Mouse (Mus musculus): ENCODE measurements at regions not wholly inside any gene's neighbourhood (a gene's known extent, or its start where the extent isn't known, plus 50 kb on each side); places are given as distances from the start of the nearest gene placed in this dataset.

DNA sequence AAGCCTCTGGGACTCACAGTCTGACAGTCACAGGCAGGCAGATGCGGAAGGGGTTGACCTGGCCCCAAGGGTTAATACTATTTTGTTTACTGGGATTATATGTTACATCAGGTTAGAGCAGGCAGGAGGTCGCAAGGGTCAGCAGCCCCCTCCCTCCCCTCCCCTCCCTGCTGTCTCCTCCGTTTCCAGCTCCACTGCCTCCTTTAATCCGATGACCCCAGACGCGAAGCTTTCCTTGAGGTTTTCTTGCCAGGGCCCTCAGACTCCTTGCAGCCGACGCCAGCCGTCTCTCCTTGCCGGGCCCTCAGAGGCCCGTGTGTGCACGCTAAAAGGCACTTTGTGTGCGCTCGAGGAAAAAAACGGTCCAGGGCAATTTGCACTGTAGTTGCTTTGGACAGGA is 438.6 kb downstream of the Med13l start:
- no peaks in the 10 kb centered on the region for H3K79me2 ChIP-seq (ENCODE audit: control insufficient read depth, insufficient read depth, low read length, poor library complexity)
- no peaks in the 10 kb centered on the region for H3K36me3 ChIP-seq (ENCODE audit: control insufficient read depth in 1 of 2, insufficient read depth in 2 of 2, low read length in 2 of 2)
- H3K27ac ChIP-seq (ENCODE audit: control insufficient read depth, low read depth, low read length) = no peak overlapping the region
- H3K4me3 ChIP-seq (ENCODE audit: control insufficient read depth in 1 of 2, insufficient read depth in 1 of 2, low read depth in 2 of 2, low read length in 2 of 2) = no peak overlapping the region
- no peak for DNase-seq (ENCODE audit: low read depth, low spot score)
- H3K9ac ChIP-seq (ENCODE audit: control insufficient read depth, low read depth, low read length, poor library complexity, severe bottlenecking) = no peak overlapping the region
- no peaks in the 10 kb centered on the region for H3K9me3 ChIP-seq (replicated peaks; ENCODE audit: insufficient read depth, low read length)
- TF ChIP-seq CHD2 (IDR thresholded peaks at IDR 0.05; ENCODE audit: low read length) (no peak), ZMIZ1 (IDR thresholded peaks at IDR 0.05; ENCODE audit: low read depth, low read length) (no peak), NELFE (IDR thresholded peaks at IDR 0.05; ENCODE audit: low read depth, low read length) (no peak), MEF2A (IDR thresholded peaks at IDR 0.05; ENCODE audit: extremely low read depth, insufficient replicate concordance, low read depth, low read length, poor library complexity, severe bottlenecking) (no peak)
- no peaks in the 10 kb centered on the region for H3K27me3 ChIP-seq (ENCODE audit: control insufficient read depth in 1 of 2, insufficient read depth in 2 of 2, low read length in 2 of 2)
- no peaks in the 10 kb centered on the region for H3K4me1 ChIP-seq (ENCODE audit: control insufficient read depth in 1 of 2, insufficient read depth in 2 of 2, low read length in 2 of 2)

DNA sequence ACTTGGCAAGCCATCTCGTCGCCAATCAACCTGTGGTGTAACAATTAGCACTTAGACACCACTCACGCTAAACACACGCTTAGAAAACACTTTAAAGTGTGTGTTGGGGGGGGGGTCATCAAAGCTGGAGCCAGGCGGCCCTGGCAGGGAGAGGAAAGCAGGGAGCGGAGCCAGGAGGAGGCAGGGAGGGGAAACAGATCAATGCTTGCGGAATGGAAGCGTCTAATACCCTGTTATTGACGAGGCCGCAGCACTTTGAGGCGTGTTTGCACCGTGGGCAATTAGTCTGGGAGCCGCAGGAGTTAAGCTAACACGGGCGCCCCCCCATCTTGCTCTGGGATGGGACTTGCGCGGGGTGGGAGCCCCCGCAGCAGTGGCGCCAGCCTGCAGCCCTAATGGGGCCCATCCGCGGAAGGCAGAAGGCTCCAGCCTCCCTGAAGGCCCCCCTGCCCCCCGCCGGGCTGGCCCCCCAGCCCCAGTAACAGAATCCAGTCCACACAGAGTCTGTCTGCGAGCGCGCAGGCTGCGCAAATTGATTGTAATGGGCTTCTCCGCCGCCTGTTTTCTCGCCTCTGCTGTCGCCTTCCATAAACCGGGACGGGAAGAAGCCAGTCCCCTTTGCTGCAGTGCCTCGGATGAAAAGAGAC is 445.5 kb downstream of the Med13l start:
- Histone ChIP-seq H3K79me2 (ENCODE audit: control insufficient read depth, insufficient read depth, low read length, poor library complexity) (no peaks in the 10 kb centered on the region), H3K4me1 (ENCODE audit: control insufficient read depth in 1 of 2, insufficient read depth in 2 of 2, low read length in 2 of 2) (no peaks in the 10 kb centered on the region), H3K4me3 (ENCODE audit: control insufficient read depth in 1 of 2, insufficient read depth in 1 of 2, low read depth in 2 of 2, low read length in 2 of 2) (no peak overlapping the region), H3K36me3 (ENCODE audit: control insufficient read depth in 1 of 2, insufficient read depth in 2 of 2, low read length in 2 of 2) (no peaks in the 10 kb centered on the region), H3K9ac (ENCODE audit: control insufficient read depth, low read depth, low read length, poor library complexity, severe bottlenecking) (no peak overlapping the region), H3K27ac (ENCODE audit: control insufficient read depth, low read depth, low read length) (no peak overlapping the region), H3K9me3 (replicated peaks; ENCODE audit: insufficient read depth, low read length) (no peaks in the 10 kb centered on the region), H3K27me3 (ENCODE audit: control insufficient read depth in 1 of 2, insufficient read depth in 2 of 2, low read length in 2 of 2) (no peaks in the 10 kb centered on the region)
- DNase-seq (ENCODE audit: low read depth, low spot score) = no peak
- TF ChIP-seq JUND (IDR thresholded peaks at IDR 0.05; ENCODE audit: low read depth, low read length) (no peak), MEF2A (IDR thresholded peaks at IDR 0.05; ENCODE audit: extremely low read depth, insufficient replicate concordance, low read depth, low read length, poor library complexity, severe bottlenecking) (no peak), RAD21 (IDR thresholded peaks at IDR 0.05; ENCODE audit: low read depth, low read length) (no peak), MAZ (IDR thresholded peaks at IDR 0.05; ENCODE audit: low read depth, low read length) (no peak), TBP (IDR thresholded peaks at IDR 0.05; ENCODE audit: low read depth, low read length) (no peak), POLR2AphosphoS5 (IDR thresholded peaks at IDR 0.05; ENCODE audit: borderline replicate concordance, low read depth, low read length) (no peak), SMC3 (IDR thresholded peaks at IDR 0.05; ENCODE audit: low read depth, low read length) (no peak), UBTF (IDR thresholded peaks at IDR 0.05; ENCODE audit: borderline replicate concordance, insufficient read depth, low read depth, low read length) (no peak), ELF1 (IDR thresholded peaks at IDR 0.05; ENCODE audit: low read depth, low read length) (no peak), USF1 (IDR thresholded peaks at IDR 0.05; ENCODE audit: low read depth, low read length) (no peak), ETS1 (IDR thresholded peaks at IDR 0.05; ENCODE audit: low read depth, low read length) (no peak), POLR2A (IDR thresholded peaks at IDR 0.05; ENCODE audit: control insufficient read depth in 1 of 2, insufficient read depth in 1 of 2, low read depth in 1 of 2, low read length in 2 of 2, poor library complexity in 1 of 2) (no peak), HCFC1 (IDR thresholded peaks at IDR 0.05; ENCODE audit: low read depth, low read length) (no peak), CTCF (IDR thresholded peaks at IDR 0.05 in 2 of 3, conservative IDR thresholded peaks at IDR 0.05 in 1 of 3; ENCODE audit: control insufficient read depth in 1 of 3, insufficient read depth in 1 of 3, low read depth in 2 of 3, low read length in 3 of 3, poor library complexity in 1 of 3, severe bottlenecking in 1 of 3) (no peak), RCOR1 (IDR thresholded peaks at IDR 0.05; ENCODE audit: low read depth, low read length) (no peak), TCF12 (IDR thresholded peaks at IDR 0.05; ENCODE audit: low read depth, low read length) (no peak)
